Mouse (Mus musculus): ENCODE results near the gene Sipa1. TPM values are rescaled to one million over a fixed set of nuclear protein-coding genes. Genes with fewer than 3 reads are reported as not detected.

The Sipa1 gene
- total RNA-seq, 2 experiments from 2014 or later = 16.6 to 18.0 TPM

DNA sequence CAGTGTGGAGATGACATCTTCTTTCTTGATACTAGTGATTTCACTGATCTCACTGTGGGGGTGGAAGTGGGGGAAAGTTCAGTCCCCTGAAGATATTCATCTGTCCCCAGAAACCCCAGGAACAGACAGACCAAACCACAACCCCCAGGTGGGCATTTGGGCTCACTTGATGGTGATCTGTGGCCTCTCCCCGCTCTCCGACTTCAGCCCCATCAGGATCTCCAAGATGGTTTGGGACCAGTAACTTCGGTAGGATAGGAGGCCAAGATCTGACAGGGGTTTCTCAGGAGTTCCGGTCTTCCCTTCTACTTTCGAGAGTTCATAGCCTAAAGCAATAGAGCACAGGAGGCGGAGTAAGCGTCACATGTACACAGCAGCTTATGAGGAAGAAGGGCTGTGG, 59.8 kb downstream of the Sipa1 start:
- no peak for DNase-seq

DNA sequence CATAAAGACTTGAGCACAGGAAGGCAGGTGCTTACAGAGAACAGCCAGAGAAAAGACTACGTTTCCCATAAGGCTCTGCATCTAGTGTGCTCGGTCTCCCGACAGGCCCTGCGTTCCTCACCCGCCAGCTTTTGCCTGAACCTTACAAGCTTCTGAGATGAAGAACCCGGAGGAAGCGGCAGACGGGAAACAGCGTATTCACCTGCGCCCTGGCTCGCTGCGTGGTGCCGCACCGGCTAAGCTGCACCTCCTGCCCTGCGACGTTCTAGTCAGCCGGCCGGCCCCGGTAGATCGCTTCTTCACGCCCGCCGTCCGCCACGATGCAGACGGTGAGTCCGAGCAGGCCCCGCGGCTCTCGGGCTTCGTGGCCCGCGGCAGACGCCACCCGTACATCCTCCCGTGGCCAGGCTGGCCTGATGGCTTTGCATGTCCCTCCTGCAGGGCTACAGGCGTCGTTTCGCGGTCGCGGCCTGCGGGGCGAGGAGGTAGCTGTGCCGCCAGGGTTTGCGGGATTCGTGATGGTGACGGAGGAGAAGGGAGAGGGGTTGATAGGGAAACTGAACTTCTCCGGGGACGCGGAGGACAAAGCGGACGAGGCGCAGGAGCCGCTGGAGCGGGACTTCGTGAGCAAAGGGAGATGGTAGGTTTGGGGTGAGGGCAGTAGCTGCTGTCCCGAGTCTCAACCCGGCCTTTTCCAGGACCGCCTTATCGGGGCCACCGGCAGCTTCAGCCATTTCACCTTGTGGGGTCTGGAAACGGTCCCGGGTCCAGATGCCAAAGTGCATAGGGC, 61.6 kb downstream of the Sipa1 start, which contains the start of gene Rnaseh2c:
TSS of gene Rnaseh2c (plus strand) at position 122 of the 790 bp plus-strand sequence.
- DNase-seq = peak; percentile 74 to 75

Small RNA genes within 50 kb of the gene (microRNA-seq; reads per million reads assigned to microRNA genes)
- gene Mir6987 = 0.60 to 0.85 reads per million in 2 experiments

Other genes with a start within 250 kb of the Sipa1 start
- 100 to 1,000 TPM; 291 to 298 TPM for gene Drap1, start 238.7 kb downstream of the Sipa1 start, total RNA-seq (2021)
- gene AI837181, start 238.6 kb downstream of the Sipa1 start, total RNA-seq (2021) = 10 to 100 TPM; 66.4 to 69.8 TPM
- not detected for gene Fosl1, start 216.2 kb downstream of the Sipa1 start, total RNA-seq (2021)
- gene Ccdc85b, start 205.8 kb downstream of the Sipa1 start, total RNA-seq (2021) = 10 to 100 TPM; 34.8 to 38.3 TPM
- 10 to 100 TPM; 85.5 to 86.3 TPM for gene Fibp, start 203.1 kb downstream of the Sipa1 start, total RNA-seq (2021)
- not detected for gene Ctsw, start 195.2 kb downstream of the Sipa1 start, total RNA-seq (2021)
- gene Efemp2, start 189.8 kb downstream of the Sipa1 start, total RNA-seq (2021) = 10 to 100 TPM; 10.9 to 12.4 TPM
- gene Mus81, start 175.3 kb downstream of the Sipa1 start, total RNA-seq (2021) = 10 to 100 TPM; 37.6 to 39.3 TPM
- 1,000 to 10,000 TPM; 1,234 to 1,394 TPM for gene Cfl1, start 173.3 kb downstream of the Sipa1 start, total RNA-seq (2021)
- 1 to 10 TPM; 5.4 to 8.8 TPM for gene 1700020D05Rik, start 159.9 kb downstream of the Sipa1 start, total RNA-seq (2021)
- gene Snx32, start 153.2 kb downstream of the Sipa1 start, total RNA-seq (2021) = 10 to 100 TPM; 80.5 to 83.5 TPM
- gene Ovol1, start 103.1 kb downstream of the Sipa1 start, total RNA-seq (2021) = not detected
- gene Ap5b1, start 95.7 kb downstream of the Sipa1 start, total RNA-seq (2021) = 1 to 10 TPM; 5.8 to 7.0 TPM
- 10 to 100 TPM; 80.2 to 88.0 TPM for gene Rnaseh2c, start 61.8 kb downstream of the Sipa1 start, total RNA-seq (2021)
- gene Kat5, start 53.5 kb downstream of the Sipa1 start, total RNA-seq (2021) = 10 to 100 TPM; 80.1 to 91.1 TPM
- gene Rela, start 26.2 kb downstream of the Sipa1 start, total RNA-seq (2021) = 10 to 100 TPM; 17.2 to 17.7 TPM
- 10 to 100 TPM; 17.8 to 18.6 TPM for gene Map3k11, start 25.0 kb upstream of the Sipa1 start, total RNA-seq (2021)
- 10 to 100 TPM; 61.9 to 68.5 TPM for gene Pcnx3, start 25.2 kb upstream of the Sipa1 start, total RNA-seq (2021)
- gene Kcnk7, start 40.7 kb upstream of the Sipa1 start, total RNA-seq (2021) = not detected
- 10 to 100 TPM; 13.7 to 14.2 TPM for gene Ehbp1l1, start 62.6 kb upstream of the Sipa1 start, total RNA-seq (2021)
- 10 to 100 TPM; 24.1 to 29.4 TPM for gene Fam89b, start 65.9 kb upstream of the Sipa1 start, total RNA-seq (2021)
- 10 to 100 TPM; 24.9 to 28.0 TPM for gene Ltbp3, start 77.2 kb upstream of the Sipa1 start, total RNA-seq (2021)
- 10 to 100 TPM; 75.6 to 75.9 TPM for gene Scyl1, start 107.7 kb upstream of the Sipa1 start, total RNA-seq (2021)
- 10 to 100 TPM; 13.5 to 14.2 TPM for gene Frmd8, start 211.6 kb upstream of the Sipa1 start, total RNA-seq (2021)
- 1 to 10 TPM; 2.5 to 2.7 TPM for gene Slc25a45, start 214.1 kb upstream of the Sipa1 start, total RNA-seq (2021)
- gene Tigd3, start 230.4 kb upstream of the Sipa1 start, total RNA-seq (2021) = 1 to 10 TPM; 1.9 to 2.2 TPM
- 100 to 1,000 TPM in 1 of 2 experiments, 10 to 100 TPM in 1; 92.0 to 108 TPM for gene Dpf2, start 249.3 kb upstream of the Sipa1 start, total RNA-seq (2021)